Mouse (Mus musculus) T-helper 17 cell (primary cell): ENCODE measurements around the gene Noct.

Source experiments
- in situ Hi-C, 2 experiments: fragments of 300-600 bp; cut with MboI, MseI; formaldehyde crosslinking; loops; 1 replicate in 1 of 2; 2 replicates in 1 of 2; pipeline ENCODE4 v1.15.1; 2025; ENCODE audit warnings: high pct_unique_total_duplicates in 2 of 2

Gene Noct

DNA sequence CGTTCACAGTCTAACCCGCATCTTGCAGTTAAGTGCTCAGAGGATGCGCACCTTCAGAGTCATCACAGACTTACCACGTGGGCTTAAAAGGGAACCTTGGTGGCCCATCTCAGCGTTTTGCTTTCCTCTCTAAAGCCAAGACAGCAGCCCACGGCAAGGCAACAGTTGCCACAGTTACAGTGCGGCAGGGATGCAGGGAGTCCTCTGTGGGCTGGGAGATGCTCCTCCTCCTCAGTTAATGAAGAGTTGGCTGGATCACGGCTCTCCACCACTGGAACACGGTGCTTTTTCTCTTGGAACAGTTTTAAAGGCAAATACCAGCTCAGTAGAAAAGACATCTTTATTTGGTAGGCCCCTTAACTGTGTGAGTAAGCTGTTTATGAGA, 4.6 kb downstream of the Noct start:
- in situ Hi-C loops = loop anchor here in 1 of 2 experiments (5.0 kb wide), 1 partner anchor 37 kb away; no protein-coding TSS in a partner anchor

DNA sequence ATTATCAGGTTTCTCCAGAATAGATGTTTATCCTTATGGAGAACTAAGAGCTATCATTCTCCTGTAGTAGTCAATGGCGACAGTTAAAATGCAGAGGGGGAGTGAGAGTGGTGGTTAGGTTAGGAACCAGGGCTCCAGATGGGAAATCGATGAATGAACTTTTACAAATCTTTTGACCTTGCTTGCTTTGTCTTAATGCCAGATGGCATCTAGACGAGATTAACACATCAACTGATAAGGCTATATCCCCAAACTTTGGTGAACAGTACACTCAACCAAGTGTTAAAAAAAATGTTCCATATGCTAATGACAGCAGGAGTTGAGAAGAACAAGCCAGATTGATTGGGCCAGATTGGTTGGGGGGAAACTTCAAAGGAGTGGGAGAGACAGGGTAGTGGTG, 5.0 kb downstream of the Noct start:
- in situ Hi-C loops = loop anchor here in 1 of 2 experiments (5.0 kb wide), 1 partner anchor 37 kb away; no protein-coding TSS in a partner anchor

DNA sequence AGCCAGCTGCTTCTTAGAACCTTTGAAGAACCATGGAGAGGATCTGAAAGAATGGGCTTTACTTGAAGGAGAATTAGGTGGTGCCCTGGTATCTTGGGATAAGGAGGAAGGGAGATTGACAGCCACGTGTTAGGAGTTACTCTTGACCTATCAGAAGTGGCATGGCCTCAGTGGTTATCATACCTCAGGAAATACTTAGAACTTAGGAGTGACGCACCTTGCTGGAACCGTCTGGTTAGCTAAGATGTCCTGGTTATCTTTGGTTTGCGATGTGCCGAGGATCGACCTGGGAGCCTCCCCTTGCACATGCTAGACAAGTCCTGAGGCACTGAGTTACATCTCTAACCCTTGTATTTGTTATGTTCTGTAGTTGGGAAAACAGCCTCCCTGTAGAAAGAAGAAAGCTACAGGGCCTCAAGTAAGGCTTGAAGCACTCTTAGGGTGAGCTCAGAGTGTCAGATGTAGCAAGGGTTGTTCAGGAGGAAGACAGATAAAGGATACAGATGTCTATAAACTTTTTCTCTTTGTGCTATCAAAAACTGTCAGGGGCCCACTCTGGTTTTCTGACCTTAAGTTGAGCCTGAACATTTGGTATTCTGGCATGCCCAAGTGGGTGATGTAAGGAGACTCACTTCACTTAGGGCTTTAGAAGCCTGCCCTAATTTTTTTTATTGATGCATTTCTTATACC, 6.0 kb downstream of the Noct start:
- in situ Hi-C loops = loop anchor here (5.0 kb wide), 3 partner anchors 37 to 132 kb away; no protein-coding TSS in a partner anchor

DNA sequence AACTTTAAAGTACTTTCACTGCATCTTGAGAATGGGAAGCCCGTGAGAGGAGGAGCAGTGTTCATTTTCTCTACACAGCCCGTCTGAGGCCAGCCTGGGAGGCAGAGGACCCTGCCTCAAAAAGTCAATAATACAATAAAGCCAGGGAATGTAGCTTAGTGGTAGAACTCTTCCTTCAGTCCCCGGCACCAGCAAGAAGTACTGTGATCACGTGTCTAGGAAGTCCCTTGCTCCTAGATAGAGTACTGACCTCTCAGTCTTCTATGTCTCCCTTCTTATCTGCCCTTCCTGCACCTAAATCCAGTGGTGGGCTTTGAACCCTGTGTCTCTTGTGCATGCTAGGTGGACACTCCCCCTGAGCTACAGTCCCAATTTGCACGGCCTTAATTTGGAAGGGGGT, 6.6 kb downstream of the Noct start:
- in situ Hi-C loops = loop anchor here (5.0 kb wide), 3 partner anchors 36 to 131 kb away; no protein-coding TSS in a partner anchor

DNA sequence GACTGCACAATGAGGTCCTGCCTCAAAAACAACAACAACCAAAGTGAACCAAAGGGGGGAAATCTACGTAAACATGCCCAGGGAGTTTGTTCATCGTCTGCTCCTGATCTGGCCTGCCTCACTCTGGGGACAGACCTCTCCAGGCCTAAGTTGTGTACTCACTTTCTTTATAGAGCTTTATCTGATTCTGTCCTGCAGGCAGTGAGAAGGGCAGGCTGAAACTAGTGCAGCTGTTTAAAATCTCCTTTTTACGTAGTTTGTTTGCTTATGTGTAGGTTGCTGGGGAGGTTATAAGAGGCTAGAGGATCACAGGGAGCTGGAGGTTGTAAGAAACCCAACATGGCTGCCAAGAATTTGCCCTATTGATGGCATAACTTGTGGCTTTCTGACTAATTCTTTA, 7.3 kb downstream of the Noct start:
- in situ Hi-C loops = loop anchor here (5.0 kb wide), 3 partner anchors 36 to 131 kb away; no protein-coding TSS in a partner anchor

DNA sequence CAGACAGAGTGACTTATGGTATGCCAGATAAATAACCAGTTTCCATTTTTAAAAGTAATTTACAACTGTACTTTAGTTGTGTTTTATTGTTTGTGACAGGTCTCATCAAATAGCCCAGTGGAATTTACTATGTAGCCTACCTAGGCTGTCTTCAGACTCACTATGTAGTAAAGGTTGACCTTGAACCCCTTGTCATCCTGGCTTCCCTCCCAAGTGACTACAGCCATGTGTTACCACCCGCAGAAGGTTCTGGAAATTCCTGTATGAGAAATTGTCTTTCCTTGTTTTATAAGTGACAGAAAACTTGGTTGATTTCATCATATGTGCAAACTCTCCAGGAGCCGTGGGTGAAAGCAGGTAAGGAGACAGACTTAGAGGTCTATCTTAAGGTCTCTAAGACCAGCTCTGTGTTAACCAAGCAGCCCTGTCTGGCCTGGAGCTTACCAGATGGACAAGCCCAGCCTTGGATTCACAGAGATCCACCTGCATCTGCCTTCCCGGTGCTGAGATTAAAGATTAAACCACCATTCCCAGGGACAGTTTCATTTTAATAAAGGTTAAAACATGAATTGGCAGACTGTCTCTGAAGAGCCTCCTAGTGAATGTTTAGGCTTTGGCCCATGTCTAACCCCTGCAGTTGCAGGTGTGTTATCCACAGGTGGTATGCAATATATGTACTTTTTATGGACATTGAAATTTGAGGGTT, 8.1 kb downstream of the Noct start:
- in situ Hi-C loops = loop anchor here (5.0 kb wide), 3 partner anchors 35 to 130 kb away; no protein-coding TSS in a partner anchor

DNA sequence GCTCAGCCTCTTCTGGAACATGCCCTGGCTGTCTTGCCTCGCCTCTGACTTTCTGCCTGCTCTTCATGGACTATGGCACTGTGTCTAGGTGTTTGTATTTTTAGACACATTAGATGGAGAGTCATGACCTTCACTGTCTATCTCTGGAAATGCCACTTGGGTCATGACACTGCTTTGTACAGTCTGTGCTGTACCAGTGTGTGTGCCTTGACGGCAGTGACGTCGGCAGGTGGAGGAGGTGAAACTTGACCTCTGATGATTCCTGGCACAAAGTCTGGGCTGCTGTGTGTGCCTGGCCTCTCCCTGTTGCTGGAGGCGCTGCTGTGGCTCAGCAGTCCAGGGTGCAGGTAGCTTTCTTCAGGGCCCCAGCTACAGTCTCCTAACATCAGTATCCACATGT, 9.2 kb downstream of the Noct start:
- in situ Hi-C loops = loop anchor here (5.0 kb wide), 3 partner anchors 34 to 129 kb away; no protein-coding TSS in a partner anchor

DNA sequence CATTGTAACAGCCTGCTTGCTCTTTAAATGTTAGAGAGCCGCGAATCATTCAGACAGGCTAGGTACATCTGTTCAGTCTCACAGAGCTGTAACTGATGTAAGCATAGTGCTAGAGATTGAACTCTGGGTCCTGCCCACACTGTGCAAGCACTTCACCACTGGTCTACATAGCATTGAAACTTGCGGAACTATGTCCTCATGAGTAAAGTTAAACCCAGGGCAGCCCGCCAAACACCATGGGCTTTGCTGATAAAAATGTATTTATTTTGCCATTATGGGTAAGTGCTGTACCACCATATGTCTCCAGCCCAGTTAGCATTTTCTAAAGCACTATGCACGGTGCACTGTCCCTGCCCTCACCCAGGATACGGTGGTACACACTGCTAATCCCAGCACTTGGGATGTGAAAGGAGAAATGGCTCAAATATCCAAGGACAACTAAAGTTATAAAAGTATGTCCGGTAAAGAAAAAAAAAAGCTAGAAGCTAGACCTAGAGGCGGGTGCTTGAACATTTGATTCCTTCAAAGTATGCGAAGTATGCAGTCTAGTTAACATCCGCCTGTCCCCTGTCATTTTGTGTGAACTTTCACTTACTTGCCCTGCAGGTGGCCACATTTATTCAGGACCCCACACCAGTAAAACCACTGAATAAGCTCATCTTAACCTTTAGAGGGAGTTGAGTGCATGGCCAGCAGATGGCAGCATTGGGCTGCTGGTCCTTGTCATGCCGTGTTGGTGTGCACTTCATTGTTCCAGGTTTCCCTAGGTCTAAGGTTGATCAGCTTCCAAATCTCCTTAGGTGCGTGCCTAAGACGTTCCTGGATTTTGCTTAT, 9.9 kb downstream of the Noct start:
- in situ Hi-C loops = loop anchor here (5.0 kb wide), 3 partner anchors 33 to 128 kb away; no protein-coding TSS in a partner anchor

DNA sequence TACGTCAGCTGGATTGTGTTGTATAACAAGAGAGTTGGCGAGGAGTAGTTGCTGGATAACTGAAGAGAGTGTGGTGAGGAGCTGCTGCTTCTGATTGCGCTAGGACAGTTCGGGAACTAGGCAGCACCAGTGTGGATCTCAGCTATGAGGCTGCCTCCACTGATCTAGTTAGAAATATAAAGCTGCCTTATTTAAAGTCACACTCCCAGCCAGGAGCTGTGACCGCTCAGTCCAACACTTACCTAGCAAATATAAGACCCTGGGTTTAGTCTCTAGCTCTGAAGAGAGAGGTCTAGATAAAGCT, 10.5 kb downstream of the Noct start:
- in situ Hi-C loops = loop anchor here (5.0 kb wide), 3 partner anchors 33 to 128 kb away; no protein-coding TSS in a partner anchor

DNA sequence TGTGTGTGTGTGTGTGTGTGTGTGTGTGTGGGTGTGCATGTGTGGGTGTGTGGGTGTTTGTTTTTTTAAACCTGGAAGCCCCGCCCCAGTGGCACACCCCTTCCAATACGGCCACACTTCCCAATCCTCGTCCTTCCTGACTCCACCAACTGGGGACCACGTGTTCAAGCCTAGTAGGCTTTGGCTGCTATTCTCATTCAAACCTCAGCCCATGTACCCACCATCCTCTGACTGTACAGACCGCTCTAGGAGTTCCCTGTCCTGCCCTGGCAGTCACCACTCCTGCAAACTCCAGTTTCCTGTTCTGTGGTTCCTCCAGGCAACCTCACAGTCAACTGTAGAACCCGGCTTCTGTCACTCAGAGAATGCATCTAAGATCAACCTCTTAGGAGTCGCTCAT, 14.3 kb downstream of the Noct start:
- in situ Hi-C loops = no loop called here

DNA sequence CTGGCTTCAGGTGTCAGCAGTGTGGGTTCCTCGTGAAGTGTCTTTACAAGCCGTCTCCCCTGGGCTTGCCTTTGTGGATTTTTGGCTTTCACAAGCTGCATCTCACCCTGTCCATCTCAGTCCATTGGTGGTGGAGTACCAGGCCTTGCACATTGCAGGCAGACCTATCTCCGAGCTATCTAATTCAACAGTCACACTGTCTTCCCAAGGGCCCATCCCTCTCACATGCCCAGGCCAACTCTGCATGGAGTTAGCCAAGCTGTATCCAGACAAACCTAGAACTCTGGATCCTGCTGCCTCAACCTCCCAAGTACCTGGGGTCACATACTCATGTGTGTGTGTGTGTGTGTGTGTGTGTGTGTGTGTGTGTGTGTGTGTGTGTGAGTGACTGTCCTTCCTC, 15.3 kb downstream of the Noct start:
- in situ Hi-C loops = no loop called here

DNA sequence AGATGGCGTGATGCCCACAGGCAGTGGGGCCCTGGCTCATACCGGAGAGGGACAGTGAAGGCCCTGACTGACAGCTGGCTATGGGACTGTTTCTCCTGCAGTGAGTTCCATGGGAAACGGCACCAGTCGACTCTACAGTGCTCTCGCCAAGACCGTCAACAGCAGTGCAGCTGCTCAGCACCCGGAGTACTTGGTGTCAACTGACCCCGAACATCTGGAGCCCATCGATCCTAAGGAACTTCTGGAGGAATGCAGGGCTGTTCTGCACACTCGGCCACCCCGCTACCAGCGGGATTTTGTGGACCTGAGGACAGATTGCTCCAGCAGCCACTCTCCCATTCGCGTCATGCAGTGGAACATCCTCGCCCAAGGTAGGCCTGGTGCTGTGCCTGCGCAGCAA, 23.5 kb downstream of the Noct start:
- in situ Hi-C loops = no loop called here

DNA sequence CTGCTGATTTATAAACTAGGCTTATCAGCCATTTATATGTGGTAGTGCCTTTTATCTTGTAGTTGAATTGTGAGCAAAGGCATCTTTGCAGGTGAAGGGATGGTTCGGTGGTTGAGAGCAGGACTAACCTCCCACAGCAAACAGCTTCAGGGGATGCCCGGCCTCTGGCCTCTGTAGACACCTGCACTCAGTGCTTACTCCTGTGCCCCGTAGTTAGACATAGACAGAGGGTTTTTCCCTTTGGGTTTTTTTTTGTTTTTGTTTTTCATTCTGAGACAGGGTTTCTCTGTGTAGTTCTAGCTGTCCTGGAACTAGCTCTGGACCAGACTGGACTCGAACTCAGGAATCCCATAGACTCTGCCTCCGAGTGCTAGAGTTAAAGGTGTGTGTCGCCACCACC, 24.4 kb downstream of the Noct start:
- in situ Hi-C loops = no loop called here

DNA sequence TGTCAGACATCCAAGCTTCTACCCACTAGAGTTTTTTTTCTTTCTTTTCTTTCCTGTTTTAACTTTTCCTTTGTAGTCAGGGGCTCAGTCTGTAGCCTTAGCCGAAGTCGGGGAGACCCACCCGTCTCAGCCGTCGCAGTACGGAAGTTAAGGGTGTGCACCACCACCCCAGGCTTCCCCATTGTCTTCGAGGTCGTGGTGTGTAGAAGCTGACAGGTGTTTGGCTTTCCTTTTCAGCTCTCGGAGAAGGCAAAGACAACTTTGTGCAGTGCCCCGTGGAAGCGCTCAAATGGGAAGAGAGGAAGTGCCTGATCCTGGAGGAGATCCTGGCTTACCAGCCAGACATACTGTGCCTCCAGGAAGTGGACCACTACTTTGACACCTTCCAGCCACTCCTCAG, 25.2 kb downstream of the Noct start:
- in situ Hi-C loops = no loop called here

DNA sequence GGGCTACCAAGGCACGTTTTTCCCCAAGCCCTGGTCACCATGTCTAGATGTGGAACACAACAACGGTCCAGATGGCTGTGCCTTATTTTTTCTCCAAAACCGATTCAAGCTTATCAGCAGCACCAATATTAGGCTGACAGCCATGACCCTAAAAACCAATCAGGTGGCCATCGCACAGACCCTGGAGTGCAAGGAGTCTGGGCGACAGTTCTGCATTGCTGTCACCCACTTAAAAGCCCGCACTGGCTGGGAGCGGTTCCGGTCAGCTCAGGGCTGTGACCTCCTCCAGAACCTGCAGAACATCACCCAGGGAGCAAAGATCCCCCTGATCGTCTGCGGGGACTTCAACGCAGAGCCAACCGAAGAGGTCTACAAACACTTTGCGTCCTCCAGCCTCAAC, 25.6 kb downstream of the Noct start:
- in situ Hi-C loops = no loop called here

DNA sequence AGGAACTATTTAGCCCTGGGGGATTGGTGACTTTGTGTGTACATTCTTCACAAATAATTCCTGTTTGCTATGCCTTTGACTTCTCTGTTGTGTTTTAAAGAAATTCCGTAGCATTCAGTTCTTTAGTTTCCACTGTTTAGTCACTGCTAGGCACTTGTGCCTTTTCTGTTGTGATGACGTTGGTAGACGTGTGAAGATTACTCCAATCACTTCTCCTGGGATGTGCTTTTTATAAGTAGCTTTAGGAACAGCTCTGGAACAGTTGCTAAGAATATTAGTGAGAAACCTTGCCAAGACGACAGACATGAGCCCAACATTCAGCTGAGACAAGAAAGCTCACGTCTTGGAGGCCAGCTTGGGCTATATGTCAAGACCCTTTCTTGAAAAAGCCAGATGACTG, 26.8 kb downstream of the Noct start:
- in situ Hi-C loops = no loop called here

DNA sequence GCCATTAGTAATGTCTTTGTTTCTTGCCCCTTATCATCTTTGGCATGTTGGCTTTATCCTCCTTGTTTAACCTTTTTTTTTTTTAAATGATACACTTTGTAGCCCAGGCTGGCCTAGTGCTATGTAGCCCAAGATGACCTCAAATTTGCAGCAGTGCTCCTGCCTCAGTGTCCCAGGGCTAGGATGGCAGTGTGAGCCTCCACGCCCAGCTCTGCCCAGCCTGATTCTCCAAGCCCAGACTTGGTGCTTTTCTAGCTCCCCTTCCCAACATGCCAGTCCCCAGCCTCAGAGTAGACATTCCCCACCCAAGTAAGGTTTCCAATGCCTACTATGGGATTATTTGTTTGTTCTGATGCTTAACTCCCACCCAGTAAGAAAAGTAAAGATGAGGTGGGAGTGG, 28.0 kb downstream of the Noct start:
- in situ Hi-C loops = no loop called here

DNA sequence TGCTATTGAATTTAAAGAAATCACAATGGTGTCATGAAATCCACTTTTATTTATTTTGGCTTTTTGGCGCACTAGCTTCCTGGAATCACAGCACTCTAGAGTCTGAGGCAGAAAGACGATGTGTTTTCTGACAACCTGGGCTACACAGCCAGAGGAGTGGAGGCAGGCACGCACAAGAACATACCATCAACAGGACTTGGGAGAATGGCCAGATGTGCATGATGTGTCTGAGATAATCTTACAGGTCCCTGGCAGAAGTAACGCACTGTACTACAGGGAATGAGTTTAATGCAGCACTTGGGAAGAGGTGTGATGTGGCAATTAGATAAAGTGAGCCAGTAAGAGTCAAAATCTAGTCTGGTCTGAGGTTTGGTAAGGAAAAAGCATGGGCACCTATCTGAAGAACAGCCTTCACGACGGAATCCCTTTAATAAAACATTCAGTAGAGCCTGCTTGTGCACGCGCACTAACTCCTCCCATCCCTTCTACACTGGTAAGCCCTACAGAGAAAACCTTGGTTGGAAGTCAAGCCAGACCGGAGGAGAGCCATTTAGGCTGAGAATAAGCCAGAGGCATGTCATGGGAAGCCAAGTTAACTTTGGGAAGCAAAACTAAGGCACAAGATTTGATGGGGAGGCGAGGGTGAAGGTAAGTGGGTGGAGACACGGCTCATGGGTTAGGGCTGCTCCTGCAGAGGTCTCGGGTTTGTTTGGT, 28.6 kb downstream of the Noct start:
- in situ Hi-C loops = no loop called here

DNA sequence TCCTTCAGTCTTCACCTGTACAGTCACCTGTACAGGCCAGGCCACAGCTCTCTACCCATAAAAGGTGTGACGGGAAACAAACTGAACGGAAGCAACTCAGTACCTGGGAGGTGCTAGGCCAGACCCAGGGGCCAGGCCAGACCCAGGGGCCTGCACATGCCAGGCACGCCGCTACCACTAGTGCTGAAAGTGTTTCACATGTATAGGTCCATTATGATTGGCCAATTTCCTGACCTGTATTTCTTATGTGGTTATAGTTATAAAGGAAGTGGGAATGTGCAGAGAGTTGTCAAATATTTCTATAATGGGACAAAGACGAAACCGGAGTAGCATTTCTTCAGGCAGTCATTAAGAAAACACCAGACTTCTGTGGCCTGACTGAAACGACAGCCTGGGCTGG, 30.5 kb downstream of the Noct start:
- in situ Hi-C loops = no loop called here

DNA sequence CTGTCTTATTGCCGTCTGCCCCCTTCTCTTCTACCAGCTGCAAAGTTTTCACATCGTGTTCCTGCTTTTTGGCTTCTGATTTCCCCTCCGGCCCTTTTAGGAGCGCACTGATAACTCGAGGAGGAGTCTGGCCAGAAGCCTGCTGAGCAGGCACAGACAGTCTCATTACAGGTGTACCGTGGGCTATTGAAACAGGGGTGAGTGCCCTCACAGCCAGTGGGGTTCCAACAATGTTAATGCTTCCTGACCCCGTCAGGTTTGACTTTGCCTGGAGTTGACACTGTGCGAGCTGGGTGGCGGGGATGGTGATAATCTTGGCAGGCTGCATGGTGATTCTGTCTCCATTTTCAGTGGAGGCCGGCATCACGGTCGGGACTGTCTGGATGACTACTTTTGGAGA, 32.2 kb downstream of the Noct start:
- in situ Hi-C loops = no loop called here

DNA sequence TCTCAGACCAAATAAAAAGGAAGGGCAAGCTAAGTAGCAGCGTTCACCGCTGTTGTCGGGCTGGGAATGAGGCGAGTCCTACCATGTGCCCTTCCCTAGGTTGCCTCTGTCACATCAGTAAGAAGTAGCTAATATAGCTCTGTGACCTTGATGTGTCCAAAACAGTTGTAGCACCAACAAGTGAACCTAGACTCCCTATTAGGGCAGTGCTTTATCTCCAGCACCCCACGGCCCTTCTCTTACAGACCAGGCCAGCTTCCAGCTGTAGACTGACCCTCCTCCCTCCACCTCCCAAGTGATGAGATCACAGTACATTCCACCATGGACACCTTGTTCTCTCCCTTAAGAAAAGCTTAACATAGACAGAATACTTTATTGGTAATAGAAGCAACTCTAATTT, 33.8 kb downstream of the Noct start:
- in situ Hi-C loops = no loop called here
